Mouse (Mus musculus) midbrain, embryonic 14.5 days (tissue): ENCODE results near the gene Syndig1l. TPM values are rescaled to one million over a fixed set of nuclear protein-coding genes. Genes with fewer than 3 reads are reported as not detected.

ENCODE experiments used
- ATAC-seq: fragments of 200-750 bp; cut with Nextera tagmentation; 2 replicates; pipeline ENCODE4 v1.8.0; 2017; ENCODE audit warnings: moderate number of reproducible peaks, moderate library complexity; ENCODE audit not compliant: low FRiP score, low TSS enrichment
- DNase-seq: peaks from one replicate; pipeline ENCODE4 v3.0.0-alpha.2; 2015
- H3K27ac ChIP-seq: fragments of 300-500 bp; sonication (generic); replicated peaks from 2 replicates; pipeline ENCODE4 v1.5.1; 2014; ENCODE audit warnings: mild to moderate bottlenecking, low read depth, low read length, moderate library complexity
- H3K27me3 ChIP-seq: fragments of 300-500 bp; sonication (generic); 2 replicates; pipeline ENCODE4 v1.6.1; 2014; ENCODE audit warnings: low read length, control low read depth, mixed read lengths; ENCODE audit not compliant: control insufficient read depth, insufficient read depth
- H3K36me3 ChIP-seq: fragments of 300-500 bp; sonication (generic); 2 replicates; pipeline ENCODE4 v1.6.1; 2014; ENCODE audit warnings: low read length, control low read depth; ENCODE audit not compliant: control insufficient read depth, insufficient read depth
- H3K4me1 ChIP-seq: fragments of 300-500 bp; sonication (generic); 2 replicates; pipeline ENCODE4 v1.6.1; 2014; ENCODE audit warnings: mild to moderate bottlenecking, antibody characterized with exemption, low read length, control low read depth; ENCODE audit not compliant: control insufficient read depth, insufficient read depth
- H3K4me2 ChIP-seq: fragments of 300-500 bp; sonication (generic); 2 replicates; pipeline ENCODE4 v1.6.1; 2014; ENCODE audit warnings: mild to moderate bottlenecking, low read length, moderate library complexity
- H3K4me3 ChIP-seq: fragments of 300-500 bp; sonication (generic); replicated peaks from 2 replicates; pipeline ENCODE4 v1.5.1; 2014; ENCODE audit warnings: low read depth, low read length
- H3K9ac ChIP-seq: fragments of 300-500 bp; sonication (generic); replicated peaks from 2 replicates; pipeline ENCODE4 v1.6.1; 2014; ENCODE audit warnings: mild to moderate bottlenecking, low read length, moderate library complexity
- H3K9me3 ChIP-seq: fragments of 300-500 bp; sonication (generic); 2 replicates; pipeline ENCODE4 v1.6.1; 2016; ENCODE audit warnings: low read length, control low read depth, mixed read lengths; ENCODE audit not compliant: control insufficient read depth
- WGBS: fragments of 180-500 bp; shearing (Covaris S2); extraction: QIAGEN DNeasy Blood & Tissue Kit; methylation state at CpG from one replicate; pipeline ENCODE4 v1.1.7; 2014; 5-methylcytosine and 5-hydroxymethylcytosine counted together
- polyA plus RNA-seq: library from polyadenylated mRNA; unstranded; fragments of >200 nt; fragmentation: Nextera tagmentation; extraction: Ambion mirVana; gene quantifications from 2 replicates; pipeline ENCODE4 v1.2.1, GENCODE M21; 2014

Syndig1l gene
- polyA plus RNA-seq, 1 experiment from 2014 or later: 8.4 TPM

DNA sequence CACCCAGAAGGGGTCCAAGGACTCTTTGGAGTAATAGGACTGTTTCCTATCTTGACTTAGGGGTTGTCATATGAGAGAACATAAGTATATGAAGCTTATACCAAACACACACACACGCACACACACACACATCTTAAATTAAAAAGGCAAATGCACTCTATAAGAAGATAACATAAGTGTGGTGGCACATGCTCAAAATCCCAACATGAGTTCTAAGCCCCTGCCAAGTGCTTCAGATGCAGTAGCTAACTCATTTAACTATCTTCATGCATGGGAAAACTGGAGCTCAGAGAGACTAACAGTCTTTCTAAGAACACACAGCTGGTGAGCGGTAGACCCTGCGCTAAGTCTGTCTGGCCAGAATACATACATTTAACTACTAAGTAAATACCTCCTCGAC, 11.1 kb downstream of the Syndig1l start:
- 95% methylated on average over 4 of the region's 4 CpGs for WGBS
- no peaks in the 10 kb centered on the region for H3K9me3 ChIP-seq
- H3K36me3 ChIP-seq: no peaks in the 10 kb centered on the region
- ATAC-seq: no peak
- no peak overlapping the region for H3K4me2 ChIP-seq
- no peak overlapping the region for H3K9ac ChIP-seq
- no peaks in the 10 kb centered on the region for H3K27me3 ChIP-seq
- H3K4me3 ChIP-seq: no peak overlapping the region
- H3K27ac ChIP-seq: no peak overlapping the region
- no peaks in the 10 kb centered on the region for H3K4me1 ChIP-seq
- DNase-seq: no peak

DNA sequence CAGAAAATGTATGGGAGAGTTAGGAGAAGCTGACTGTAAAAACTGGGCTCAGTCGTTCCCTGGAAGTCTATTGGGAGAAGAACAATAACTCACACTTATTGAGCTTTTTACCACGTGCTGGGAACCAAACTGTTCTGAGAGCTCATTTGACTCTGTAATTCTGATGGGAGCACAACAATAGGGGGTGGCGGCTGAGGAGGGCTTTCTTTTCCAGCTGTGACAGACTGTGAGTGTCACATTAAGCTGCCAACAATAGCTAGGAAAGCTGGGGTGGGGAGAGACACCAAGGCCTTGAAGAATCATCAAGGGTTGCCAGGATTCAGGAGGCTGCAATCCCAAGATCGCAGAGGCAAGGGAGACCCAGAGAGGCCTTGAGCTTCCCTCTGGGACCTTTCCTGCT, 12.5 kb downstream of the Syndig1l start:
- H3K27ac ChIP-seq: no peak overlapping the region
- ATAC-seq (no peak), DNase-seq (no peak)

DNA sequence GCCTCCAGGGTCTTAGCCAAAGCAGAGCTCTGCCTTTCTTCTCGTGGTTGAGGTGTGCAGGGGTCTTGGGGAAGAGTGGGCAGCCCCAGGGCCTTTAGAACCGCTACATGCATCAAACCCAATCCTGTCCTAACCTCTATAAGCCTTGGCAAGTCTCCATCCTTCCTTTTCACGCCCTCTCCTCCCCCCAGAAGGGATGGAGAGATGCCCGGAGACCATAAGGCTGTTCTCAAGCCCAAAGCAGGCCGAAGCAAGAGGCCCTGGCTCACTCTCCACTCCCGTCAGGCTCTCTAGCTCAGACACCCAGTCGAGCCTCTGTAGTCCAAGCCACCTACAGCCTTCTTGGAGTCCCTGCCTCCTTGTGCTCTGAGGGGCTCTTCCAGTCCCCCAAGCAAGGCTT, 14.1 kb downstream of the Syndig1l start:
- no peaks in the 10 kb centered on the region for H3K27me3 ChIP-seq
- ATAC-seq (no peak), DNase-seq (no peak)
- no peaks in the 10 kb centered on the region for H3K4me1 ChIP-seq
- H3K4me2 ChIP-seq: no peak overlapping the region
- WGBS: 80% methylated on average over 7 of the region's 7 CpGs
- no peak overlapping the region for H3K9ac ChIP-seq
- H3K36me3 ChIP-seq: no peaks in the 10 kb centered on the region
- no peak overlapping the region for H3K27ac ChIP-seq
- no peak overlapping the region for H3K4me3 ChIP-seq
- no peaks in the 10 kb centered on the region for H3K9me3 ChIP-seq

More for the DNA sequence above, 12.5 kb downstream of the Syndig1l start:
- no peak overlapping the region for H3K4me2 ChIP-seq
- H3K4me1 ChIP-seq: no peaks in the 10 kb centered on the region
- no peaks in the 10 kb centered on the region for H3K9me3 ChIP-seq
- H3K4me3 ChIP-seq: no peak overlapping the region
- no peaks in the 10 kb centered on the region for H3K27me3 ChIP-seq
- 7% methylated on average over 4 of the region's 4 CpGs for WGBS
- no peaks in the 10 kb centered on the region for H3K36me3 ChIP-seq
- no peak overlapping the region for H3K9ac ChIP-seq

DNA sequence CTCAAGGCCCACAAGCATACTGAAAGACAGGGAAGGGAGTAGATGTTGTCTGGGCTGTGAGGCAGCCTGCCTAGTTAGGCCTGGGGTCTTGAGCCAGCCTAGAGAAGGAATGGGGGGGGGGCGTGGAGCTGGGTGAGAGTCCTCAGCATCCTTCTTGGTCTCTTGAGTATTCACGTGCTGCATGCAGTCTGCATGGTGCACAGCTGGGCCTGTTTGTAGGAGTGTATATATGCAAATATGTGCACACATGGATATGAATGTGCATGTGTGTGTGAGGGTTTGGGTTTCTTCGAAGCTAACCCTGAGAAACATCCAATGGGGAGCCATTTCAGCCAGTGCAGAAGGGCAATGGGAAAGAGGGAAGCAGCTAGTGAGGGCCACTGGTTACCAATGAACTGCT, 22.6 kb downstream of the Syndig1l start:
- Histone ChIP-seq H3K4me1 (peaks cover 11% of the 10 kb centered on the region; the same call in 1 of the 2 replicates), H3K27ac (peak overlapping the region; percentile 63), H3K36me3 (no peaks in the 10 kb centered on the region), H3K4me3 (no peak overlapping the region), H3K4me2 (no peak overlapping the region), H3K9ac (no peak overlapping the region), H3K27me3 (no peaks in the 10 kb centered on the region), H3K9me3 (no peaks in the 10 kb centered on the region)
- WGBS: 55% methylated on average over 3 of the region's 3 CpGs
- DNase-seq (no peak), ATAC-seq (no peak)

DNA sequence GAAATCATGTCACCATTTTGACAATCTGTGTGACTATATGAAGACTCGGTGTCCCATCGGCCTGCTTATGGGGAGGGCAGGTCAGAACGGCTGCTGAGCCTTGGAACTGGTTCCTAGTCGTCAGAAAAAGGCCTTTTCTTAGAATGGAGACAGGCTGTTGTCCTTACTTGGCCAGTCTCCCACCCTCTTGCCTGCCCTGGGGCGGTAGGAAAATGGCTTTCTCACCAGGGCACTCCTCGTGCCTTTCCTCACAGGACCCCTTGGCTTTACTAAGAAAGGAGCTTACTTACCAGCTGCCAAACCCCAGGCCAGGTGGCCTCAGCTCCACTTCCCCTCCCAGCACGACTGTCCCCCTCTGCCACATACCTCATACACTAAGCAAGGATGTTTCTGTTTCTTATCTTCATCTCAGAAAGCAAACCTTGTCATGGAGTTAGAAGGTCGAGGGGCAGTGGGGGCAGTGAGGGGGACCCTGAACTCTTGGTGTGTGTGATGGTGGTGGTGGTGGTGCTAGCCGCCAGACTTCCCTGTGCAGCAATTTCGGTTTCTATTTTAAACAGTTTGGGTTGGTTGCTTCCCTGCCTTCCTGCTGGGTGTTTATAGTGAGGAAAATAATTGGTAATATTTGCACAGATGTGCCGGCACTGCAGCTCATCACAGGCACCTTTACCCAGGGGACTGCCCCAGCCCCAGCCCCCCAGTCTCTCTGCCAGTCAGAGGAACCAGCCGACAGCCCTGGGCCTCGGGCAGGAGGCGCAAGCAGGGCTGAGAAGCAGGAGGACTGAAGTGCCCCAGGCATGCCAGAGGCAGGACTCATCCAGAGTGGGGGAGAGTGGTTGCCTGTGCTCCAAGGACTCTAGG, 23.7 kb downstream of the Syndig1l start:
- Histone ChIP-seq H3K9me3 (no peaks in the 10 kb centered on the region), H3K27me3 (no peaks in the 10 kb centered on the region), H3K27ac (peak overlapping the region; percentile 63), H3K36me3 (no peaks in the 10 kb centered on the region), H3K9ac (no peak overlapping the region), H3K4me1 (peaks cover 11% of the 10 kb centered on the region; the same call in 1 of the 2 replicates), H3K4me2 (no peak overlapping the region), H3K4me3 (no peak overlapping the region)
- no peak for ATAC-seq
- peak; percentile 70 for DNase-seq
- WGBS: 44% methylated on average over 14 of the region's 14 CpGs

DNA sequence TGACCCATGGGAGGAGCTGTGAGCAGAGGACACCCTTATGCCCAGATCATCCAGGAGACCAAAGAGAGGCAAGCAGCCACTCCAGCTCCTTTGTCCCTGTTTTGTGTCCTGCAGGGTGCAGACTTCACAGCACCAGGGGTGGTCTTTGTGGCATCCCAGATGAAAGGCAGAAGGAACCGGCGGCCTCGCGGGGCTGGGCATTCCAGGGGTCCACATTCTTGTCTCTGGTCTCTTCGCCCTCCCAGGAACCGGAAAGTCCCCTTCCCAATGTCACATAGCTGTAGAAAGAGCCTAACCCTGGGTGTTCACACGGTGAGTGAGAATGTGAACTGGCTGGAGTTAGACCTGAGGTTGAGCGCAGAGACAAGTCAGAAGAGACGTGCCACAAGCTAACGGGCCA, 27.0 kb downstream of the Syndig1l start:
- H3K4me2 ChIP-seq: no peak overlapping the region
- no peak for DNase-seq
- no peaks in the 10 kb centered on the region for H3K9me3 ChIP-seq
- H3K4me1 ChIP-seq: peaks cover 11% of the 10 kb centered on the region; the same call in 1 of the 2 replicates
- no peaks in the 10 kb centered on the region for H3K36me3 ChIP-seq
- 38% methylated on average over 10 of the region's 10 CpGs for WGBS
- H3K4me3 ChIP-seq: no peak overlapping the region
- ATAC-seq: no peak
- H3K27ac ChIP-seq: no peak overlapping the region
- H3K27me3 ChIP-seq: no peaks in the 10 kb centered on the region
- H3K9ac ChIP-seq: no peak overlapping the region

DNA sequence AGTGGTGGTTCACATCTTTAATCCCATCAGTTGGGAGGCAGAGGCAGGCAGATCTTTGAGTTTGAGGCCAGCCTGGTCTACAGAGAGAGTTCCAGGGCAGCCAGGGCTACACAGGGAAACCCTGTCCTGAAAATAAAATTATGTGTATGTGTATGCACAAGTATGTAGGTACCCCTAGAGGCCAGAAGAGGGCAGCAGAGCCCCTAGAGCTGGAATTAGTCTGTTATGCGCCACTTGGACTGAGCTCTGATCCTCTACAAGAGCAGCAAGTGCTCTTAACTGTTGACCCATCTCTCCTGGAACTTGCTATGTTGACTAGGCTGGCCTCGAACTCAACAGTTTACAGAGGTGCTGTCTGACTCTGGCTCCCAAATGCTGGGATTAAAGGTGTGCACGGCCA, 28.1 kb downstream of the Syndig1l start:
- Histone ChIP-seq H3K4me1 (peaks cover 11% of the 10 kb centered on the region; the same call in 1 of the 2 replicates), H3K27me3 (no peaks in the 10 kb centered on the region), H3K9me3 (no peaks in the 10 kb centered on the region), H3K4me2 (no peak overlapping the region), H3K27ac (no peak overlapping the region), H3K36me3 (no peaks in the 10 kb centered on the region), H3K9ac (no peak overlapping the region), H3K4me3 (no peak overlapping the region)
- 89% methylated on average over 3 of the region's 3 CpGs for WGBS
- DNase-seq: no peak
- no peak for ATAC-seq

DNA sequence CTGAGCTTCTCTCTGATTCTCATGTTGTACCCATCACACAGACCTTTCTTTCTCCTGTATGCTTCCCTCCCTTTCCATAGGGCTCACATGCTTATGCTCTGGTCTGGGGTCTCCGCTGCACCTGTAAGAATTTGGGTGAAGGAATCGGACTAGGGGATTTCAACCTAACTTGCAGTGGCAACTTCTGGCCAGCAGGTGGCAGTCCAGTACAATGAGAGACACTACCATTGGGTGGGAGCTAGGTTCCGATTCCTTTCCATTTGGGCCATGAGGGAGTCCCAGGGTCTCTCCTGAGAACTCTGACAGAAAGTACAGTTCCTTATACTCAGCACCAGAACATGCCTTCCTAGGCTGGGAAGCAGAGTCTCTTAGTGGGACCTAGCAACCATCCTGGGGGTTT, 44.7 kb downstream of the Syndig1l start:
- ATAC-seq: no peak

DNA sequence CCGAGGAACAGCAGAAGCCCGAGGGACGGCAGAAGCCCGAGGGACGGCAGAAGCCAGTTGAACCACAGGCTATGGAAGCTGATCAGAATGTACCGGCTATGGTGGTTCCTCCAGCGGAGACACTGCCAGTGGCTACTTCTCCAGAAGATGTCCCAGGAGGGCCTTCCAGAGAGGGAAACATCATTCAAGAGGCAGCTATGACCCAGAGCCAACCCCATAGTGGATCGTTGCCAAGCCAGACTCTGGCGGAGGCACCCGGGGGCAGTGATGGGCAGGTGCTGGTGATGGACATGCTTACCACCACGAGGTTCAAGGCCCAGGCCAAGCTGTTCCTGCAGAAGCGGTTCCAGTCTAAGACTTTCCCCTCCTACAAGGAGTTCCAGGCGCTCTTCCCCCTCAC, 48.4 kb downstream of the Syndig1l start:
- H3K9me3 ChIP-seq: no peaks in the 10 kb centered on the region
- no peak overlapping the region for H3K4me2 ChIP-seq
- H3K4me1 ChIP-seq: no peaks in the 10 kb centered on the region
- 86% methylated on average over 13 of the region's 13 CpGs for WGBS
- no peak overlapping the region for H3K9ac ChIP-seq
- H3K27me3 ChIP-seq: no peaks in the 10 kb centered on the region
- no peak overlapping the region for H3K27ac ChIP-seq
- H3K4me3 ChIP-seq: no peak overlapping the region
- no peaks in the 10 kb centered on the region for H3K36me3 ChIP-seq
- no peak for DNase-seq
- no peak for ATAC-seq

More for the DNA sequence above, 44.7 kb downstream of the Syndig1l start:
- Histone ChIP-seq H3K4me1 (no peaks in the 10 kb centered on the region), H3K27me3 (no peaks in the 10 kb centered on the region), H3K9me3 (no peaks in the 10 kb centered on the region), H3K4me3 (no peak overlapping the region), H3K4me2 (no peak overlapping the region), H3K9ac (no peak overlapping the region), H3K27ac (no peak overlapping the region), H3K36me3 (no peaks in the 10 kb centered on the region)
- DNase-seq: peak; percentile 87
- 9% methylated on average over 3 of the region's 3 CpGs for WGBS
